Mouse (Mus musculus) CH12.LX (cell line): Measurements from ENCODE around the gene Mnd1. TPM values are rescaled to one million over a fixed set of nuclear protein-coding genes. Genes with fewer than 3 reads are reported as not detected.

Experiments used
- DNase-seq: peaks from one replicate; pipeline ENCODE4 v3.0.0-alpha.2; 2013; ENCODE audit errors: extremely low read depth
- H3K27ac ChIP-seq: 2 replicates; pipeline ENCODE4 v1.5.1; 2012; ENCODE audit warnings: low read depth, mild to moderate bottlenecking, control low read depth, moderate library complexity; ENCODE audit not compliant: insufficient read depth
- H3K27me3 ChIP-seq: replicated peaks from 2 replicates; pipeline ENCODE3; 2012; ENCODE audit warnings: inconsistent platforms
- H3K36me3 ChIP-seq, 2 experiments: replicated peaks in 1 of 2; 2 replicates each; pipeline versions ENCODE3 to v1.6.1; 2012; ENCODE audit warnings: inconsistent platforms in 1 of 2, low read length in 1 of 2, mild to moderate bottlenecking in 1 of 2, mixed read lengths in 1 of 2, moderate library complexity in 1 of 2; ENCODE audit not compliant: control insufficient read depth in 1 of 2, insufficient read depth in 1 of 2
- H3K4me1 ChIP-seq, 2 experiments: 2 replicates each; pipeline ENCODE4 v1.6.1; 2012; ENCODE audit warnings: inconsistent platforms in 1 of 2, moderate library complexity in 1 of 2; ENCODE audit not compliant: insufficient read depth in 2 of 2, control insufficient read depth in 1 of 2
- H3K4me2 ChIP-seq: 2 replicates; pipeline ENCODE4 v1.6.1; 2012; ENCODE audit warnings: low read depth, mild to moderate bottlenecking, control low read depth; ENCODE audit not compliant: poor library complexity, insufficient read depth, severe bottlenecking
- H3K4me3 ChIP-seq, 3 experiments: fragments of 150-350 bp in 1 of 3; sonication (generic) in 1 of 3; replicated peaks in 1 of 3; 2 replicates each; pipeline versions ENCODE3 to v1.5.1; 2011 to 2012; ENCODE audit warnings: low read depth in 2 of 3, low read length in 2 of 3, mild to moderate bottlenecking in 2 of 3, moderate library complexity in 2 of 3, control low read depth in 1 of 3, improper control_type of control experiment in 1 of 3, inconsistent platforms in 1 of 3, mixed read lengths in 1 of 3; ENCODE audit not compliant: poor library complexity in 1 of 3
- H3K79me2 ChIP-seq: replicated peaks from 2 replicates; pipeline ENCODE4 v1.6.1; 2012; ENCODE audit warnings: mild to moderate bottlenecking, moderate library complexity; ENCODE audit not compliant: control insufficient read depth, poor library complexity, insufficient read depth, severe bottlenecking; ENCODE audit errors: extremely low read depth
- H3K9ac ChIP-seq: 2 replicates; pipeline ENCODE4 v1.6.1; 2012; ENCODE audit warnings: low read depth, mild to moderate bottlenecking, control low read depth, moderate library complexity; ENCODE audit not compliant: insufficient read depth
- H3K9me3 ChIP-seq: replicated peaks from 2 replicates; pipeline ENCODE3; 2012; ENCODE audit warnings: low read length, inconsistent platforms, mixed read lengths
- BHLHE40 ChIP-seq: IDR thresholded peaks from 2 replicates; pipeline ENCODE4 v1.6.1; 2011; ENCODE audit warnings: mild to moderate bottlenecking, low read depth, low read length, improper control_type of control experiment
- CHD1 ChIP-seq: IDR thresholded peaks from 2 replicates; pipeline ENCODE4 v1.6.1; 2012; ENCODE audit warnings: low read depth, low read length, improper control_type of control experiment, inconsistent platforms
- CTCF ChIP-seq, 2 experiments: IDR thresholded peaks in 1 of 2; conservative IDR thresholded peaks in 1 of 2; 2 replicates each; pipeline ENCODE4 v1.5.1; 2011 to 2012; ENCODE audit warnings: low read depth in 2 of 2, low read length in 2 of 2, improper control_type of control experiment in 1 of 2, inconsistent platforms in 1 of 2, mild to moderate bottlenecking in 1 of 2, moderate library complexity in 1 of 2
- EP300 ChIP-seq: IDR thresholded peaks from 2 replicates; pipeline ENCODE4 v1.6.1; 2011; ENCODE audit warnings: low read length, improper control_type of control experiment
- ETS1 ChIP-seq: conservative IDR thresholded peaks from 2 replicates; pipeline ENCODE4 v1.6.1; 2012; ENCODE audit warnings: low read depth, mild to moderate bottlenecking, inconsistent platforms, low read length, improper control_type of control experiment, moderate library complexity
- KAT2A ChIP-seq: IDR thresholded peaks from 2 replicates; pipeline ENCODE4 v1.6.1; 2012; ENCODE audit warnings: low read length, improper control_type of control experiment, inconsistent platforms; ENCODE audit not compliant: insufficient replicate concordance
- MAFK ChIP-seq: IDR thresholded peaks from 2 replicates; pipeline ENCODE4 v1.6.1; 2011; ENCODE audit warnings: low read length, improper control_type of control experiment; ENCODE audit not compliant: insufficient replicate concordance
- MAX ChIP-seq: IDR thresholded peaks from 2 replicates; pipeline ENCODE4 v1.6.1; 2011; ENCODE audit warnings: low read length, improper control_type of control experiment
- MAZ ChIP-seq: IDR thresholded peaks from 2 replicates; pipeline ENCODE4 v1.6.1; 2012; ENCODE audit warnings: low read depth, mild to moderate bottlenecking, inconsistent platforms, low read length, improper control_type of control experiment, moderate library complexity
- MEF2A ChIP-seq: IDR thresholded peaks from 2 replicates; pipeline ENCODE4 v1.6.1; 2014; ENCODE audit warnings: low read depth, mild to moderate bottlenecking, inconsistent platforms, low read length, improper control_type of control experiment, borderline replicate concordance
- MXI1 ChIP-seq: IDR thresholded peaks from 2 replicates; pipeline ENCODE4 v1.6.1; 2011; ENCODE audit warnings: mild to moderate bottlenecking, low read depth, low read length, improper control_type of control experiment
- NELFE ChIP-seq: IDR thresholded peaks from 2 replicates; pipeline ENCODE4 v1.6.1; 2011; ENCODE audit warnings: low read depth, low read length, improper control_type of control experiment
- NRF1 ChIP-seq: IDR thresholded peaks from 2 replicates; pipeline ENCODE4 v1.6.1; 2014; ENCODE audit warnings: low read depth, mild to moderate bottlenecking, inconsistent platforms, low read length, improper control_type of control experiment, moderate library complexity
- PAX5 ChIP-seq: IDR thresholded peaks from 2 replicates; pipeline ENCODE4 v1.6.1; 2012; ENCODE audit warnings: low read length, inconsistent platforms, mixed read lengths
- POLR2A ChIP-seq: IDR thresholded peaks from 2 replicates; pipeline ENCODE4 v1.6.1; 2011; ENCODE audit warnings: low read depth, mild to moderate bottlenecking, improper control_type of control experiment, low read length
- RAD21 ChIP-seq: IDR thresholded peaks from 2 replicates; pipeline ENCODE4 v1.6.1; 2011; ENCODE audit warnings: low read depth, mild to moderate bottlenecking, low read length, improper control_type of control experiment, moderate library complexity
- SIN3A ChIP-seq: IDR thresholded peaks from 2 replicates; pipeline ENCODE4 v1.6.1; 2012; ENCODE audit warnings: low read length, improper control_type of control experiment, inconsistent platforms
- TCF12 ChIP-seq: IDR thresholded peaks from 2 replicates; pipeline ENCODE4 v1.6.1; 2014; ENCODE audit warnings: low read depth, mild to moderate bottlenecking, inconsistent platforms, low read length, improper control_type of control experiment
- UBTF ChIP-seq: IDR thresholded peaks from 2 replicates; pipeline ENCODE4 v1.6.1; 2012; ENCODE audit warnings: low read depth, mild to moderate bottlenecking, inconsistent platforms, low read length, improper control_type of control experiment, moderate library complexity
- USF1 ChIP-seq: IDR thresholded peaks from 2 replicates; pipeline ENCODE4 v1.6.1; 2014; ENCODE audit warnings: low read depth, mild to moderate bottlenecking, inconsistent platforms, low read length, improper control_type of control experiment
- ZMIZ1 ChIP-seq: IDR thresholded peaks from 2 replicates; pipeline ENCODE4 v1.6.1; 2012; ENCODE audit warnings: low read depth, mild to moderate bottlenecking, inconsistent platforms, low read length, improper control_type of control experiment
- dilution Hi-C: fragments of 300-500 bp; cut with MboI; formaldehyde crosslinking; loops from 2 replicates; pipeline ENCODE4 v1.14.3; 2020; ENCODE audit warnings: low sequenced_read_pairs; ENCODE audit not compliant: extremely low pct_unique_long_range_greater_than_20kb, extremely low pct_ligation_motif_present
- in situ Hi-C: fragments of 300-500 bp; cut with MboI; formaldehyde crosslinking; loops from 3 replicates; pipeline ENCODE4 v1.14.3; 2019; ENCODE audit warnings: low sequenced_read_pairs, low pct_ligation_motif_present, low pct_unique_long_range_greater_than_20kb, mixed read lengths
- polyA plus RNA-seq: library from polyadenylated mRNA; unstranded; fragments of >175 nt; gene quantifications from 2 replicates; pipeline ENCODE4 v1.2.1, GENCODE M21; 2012; ENCODE audit warnings: low read depth; ENCODE audit not compliant: insufficient read length
- total RNA-seq, 2 experiments: library from RNA; depleted of rRNA; stranded (reverse); fragments of 300-350 nt in 1 of 2; fragments of >200 nt in 1 of 2; gene quantifications; 2 replicates each; pipeline ENCODE4 v1.2.3; 2012 to 2014

Mnd1 gene
- total and polyA plus RNA-seq, 3 experiments, result 14.2 to 23.1 (median 19.0) TPM

GRCm38 (mm10) chr3:84039646-84040475 lies 115.7 kb downstream of the Mnd1 start, which contains the start of gene Tmem131l:
Tmem131l (minus strand) TSS chr3:84040175.
- TF ChIP-seq USF1 (no peak), MAFK (no peak), NELFE (peak; percentile 81), PAX5 (no peak), MAZ (peak; percentile 50; the same call in 1 of the 2 replicates), CHD1 (peak; percentile 61; the same call in 1 of the 2 replicates), MAX (peak; percentile 90), MEF2A (peak; percentile 1; the same call in 1 of the 2 replicates), SIN3A (no peak), MXI1 (peak; percentile 82), EP300 (no peak), UBTF (0 out of 2 replicates have a peak, but pooled peaks have one; percentile 41), CTCF (conservative IDR thresholded peaks at IDR 0.05 in 1 of 2, IDR thresholded peaks at IDR 0.05 in 1 of 2; ENCODE audit: low read depth in 2 of 2, low read length in 2 of 2) (0 out of 4 replicates have a peak, but pooled peaks of 1 of the 2 experiments have one; percentile 1), ETS1 (peak; percentile 14; the same call in 1 of the 2 replicates), POLR2A (peak; percentile 79), ZMIZ1 (peak; percentile 84), TCF12 (no peak; the same call in 1 of the 2 replicates), KAT2A (0 out of 2 replicates have a peak, but pooled peaks have one; percentile 31), BHLHE40 (peak; percentile 91), NRF1 (peak; percentile 71), RAD21 (no peak)
- Histone ChIP-seq H3K9me3 (no peaks in the 10 kb centered on the region), H3K4me2 (peak within 1 kb of the TSS; percentile 69; the same call in 1 of the 2 replicates), H3K27me3 (no peaks in the 10 kb centered on the region), H3K9ac (peak within 1 kb of the TSS; percentile 66), H3K4me1 (peaks cover 20 to 45% of the 10 kb centered on the region in 2 experiments), H3K36me3 (peaks cover 0 to 13% of the 10 kb centered on the region in 2 experiments), H3K4me3 (peak within 1 kb of the TSS; percentile 67 to 91 (median 80)), H3K79me2 (peaks cover 6% of the 10 kb centered on the region), H3K27ac (peak within 1 kb of the TSS; percentile 74)
- DNase-seq, result peak; percentile 76
- in situ Hi-C loops, result no loop called here
- dilution Hi-C loops, result no loop called here
